Mouse (Mus musculus) thymus, adult 18-20 months (tissue): ENCODE results near the gene Tcf7l1.

Experiments used
- DNase-seq, 2 experiments: peaks; one replicate each; pipeline ENCODE4 v3.0.0; 2022; ENCODE audit warnings: mixed read lengths in 2 of 2

Tcf7l1 gene

DNA sequence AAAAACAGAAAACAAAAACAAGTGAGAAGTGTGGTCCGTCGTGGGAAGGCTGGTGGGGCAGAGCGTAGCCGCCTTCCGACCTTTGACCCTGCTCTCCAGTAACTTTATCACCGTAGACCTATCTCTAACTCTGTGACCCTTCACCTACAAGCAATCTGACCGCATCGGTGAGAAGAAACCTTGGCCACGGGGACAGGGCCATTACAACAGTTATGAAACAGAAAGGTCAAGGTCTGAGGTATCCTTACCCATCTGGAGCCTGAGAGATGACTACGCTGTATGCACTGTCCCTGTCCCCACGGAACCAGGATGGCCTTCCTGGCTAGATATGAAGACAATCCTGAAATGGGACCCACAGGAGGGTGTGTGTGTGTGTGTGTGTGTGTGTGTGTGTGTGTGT, 204.9 kb downstream of the Tcf7l1 start:
- no peak for DNase-seq

DNA sequence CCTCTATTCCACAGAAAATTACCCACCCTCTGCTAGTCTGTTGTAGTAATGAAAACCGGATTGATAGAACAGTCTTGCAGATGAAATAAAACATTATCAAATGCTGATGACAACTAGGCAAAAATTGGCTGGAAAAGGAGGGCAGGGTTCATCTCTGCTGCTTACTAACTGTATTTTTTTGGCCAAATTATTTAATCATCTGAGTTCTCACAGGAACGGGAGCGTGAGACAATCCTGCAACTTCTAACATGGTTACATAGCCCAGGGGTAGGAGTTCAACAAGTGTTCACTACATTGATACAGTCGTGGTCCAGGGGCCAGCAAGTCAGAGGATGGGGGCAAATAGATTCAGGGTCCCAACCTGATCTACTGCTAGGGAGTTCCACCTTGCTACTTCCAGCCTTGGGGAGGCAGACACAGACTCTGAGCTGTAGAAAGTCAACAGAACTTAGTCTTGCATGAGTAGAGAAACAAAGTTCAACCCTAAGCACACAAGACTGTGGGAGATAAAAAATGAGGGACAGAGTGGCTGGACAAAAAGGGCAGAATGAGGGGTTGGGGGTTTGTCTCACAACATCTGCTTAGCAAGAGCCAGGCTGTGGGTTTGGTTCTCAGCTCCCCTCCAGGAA, 205.7 kb downstream of the Tcf7l1 start:
- DNase-seq = no peak

DNA sequence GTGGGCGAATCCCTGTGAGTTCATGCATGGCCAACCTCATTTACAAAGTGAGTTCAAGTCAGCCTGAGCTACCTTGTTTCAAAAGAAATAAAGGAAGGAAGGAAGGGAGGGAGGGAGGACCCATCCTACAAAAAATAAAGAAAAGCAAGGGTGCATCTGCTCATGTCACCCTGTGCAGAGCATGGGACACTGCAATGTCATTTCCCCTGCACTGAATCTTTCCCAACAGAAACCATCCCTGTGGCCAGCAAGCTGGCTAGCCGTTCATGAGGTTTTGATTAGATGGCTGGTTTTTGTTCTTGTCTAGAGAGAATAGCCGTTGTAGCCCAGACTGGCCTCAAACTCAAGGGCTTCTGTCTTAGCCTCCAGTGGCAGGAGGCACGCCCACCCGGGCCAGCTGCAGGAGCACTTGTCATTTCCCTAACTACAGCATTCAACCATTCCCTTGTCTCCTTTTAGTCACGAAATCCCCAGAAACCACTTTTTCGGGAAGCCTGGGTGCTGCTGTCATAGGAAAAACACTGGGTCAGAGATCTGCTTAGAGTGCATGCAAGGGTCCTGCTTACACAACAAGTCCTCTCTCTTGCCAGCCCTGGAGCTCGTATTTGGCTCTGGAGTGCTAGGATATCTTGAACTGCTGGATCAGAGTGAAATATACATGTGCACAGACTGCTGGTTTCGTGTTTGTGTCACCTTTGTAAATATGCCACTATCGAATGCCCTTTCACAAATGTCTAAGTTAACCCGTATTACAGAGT, 207.2 kb downstream of the Tcf7l1 start:
- DNase-seq = no peak
